Mouse (Mus musculus): ENCODE data around the gene Zfp933.
"Not testable (repeated sequence)": the region's sequence is repeated elsewhere in the genome, so short reads cannot be mapped to it uniquely, and the experiment has no call there.

- TF ChIP-seq CTCF (IDR thresholded peaks at IDR 0.05; ENCODE audit: low read depth); EP300 (optimal IDR thresholded peaks at IDR 0.05): not testable (repeated sequence)
Measured at GRCm38 (mm10) chr4:147839282-147839681, 8.9 kb downstream of the Zfp933 start.

Measured in stomach, postnatal 0 days (tissue).